Mouse (Mus musculus): ENCODE measurements around the gene Ankrd13a. TPM values are rescaled to one million over a fixed set of nuclear protein-coding genes. Genes with fewer than 3 reads are reported as not detected.

The Ankrd13a gene
- polyA plus RNA-seq, 1 experiment from 2014 or later: 58.3 TPM

DNA sequence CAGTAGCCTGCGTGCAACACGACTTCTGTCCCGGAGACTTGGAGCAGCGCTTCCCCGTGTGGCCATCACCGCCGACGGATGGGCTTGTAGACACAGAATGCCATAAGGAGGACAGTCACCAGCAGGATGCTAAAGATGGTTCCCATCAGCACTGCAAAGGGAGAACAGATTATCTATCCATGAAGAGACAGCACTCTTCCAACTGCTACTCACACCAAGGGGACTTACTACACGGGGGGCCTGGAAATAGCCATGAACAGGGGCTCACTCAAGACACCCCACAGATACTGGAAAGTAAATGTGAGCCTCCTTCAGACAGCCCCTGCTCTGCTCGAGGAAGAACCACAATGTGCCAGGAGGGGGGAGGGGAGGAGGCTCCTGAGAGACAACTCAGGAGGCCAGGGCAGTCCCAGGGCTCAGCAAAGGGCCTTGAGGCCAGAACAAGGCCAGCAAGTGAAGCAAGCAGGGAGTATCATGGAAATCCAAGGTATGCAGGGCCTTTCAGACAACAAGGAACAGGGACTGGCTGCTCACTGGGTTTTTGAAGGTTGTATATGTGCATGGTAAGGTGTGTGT lies 34.8 kb downstream of the Ankrd13a start:
- H3K4me3 ChIP-seq (ENCODE audit: low read depth, low read length): no peak overlapping the region
- ATAC-seq (replicated peaks; ENCODE audit: insufficient number of reproducible peaks, low FRiP score, low TSS enrichment, low read depth): no peak
- no peak overlapping the region for H3K27ac ChIP-seq (replicated peaks; ENCODE audit: low read depth, low read length)
- no peaks in the 10 kb centered on the region for H3K27me3 ChIP-seq (ENCODE audit: control insufficient read depth, insufficient read depth, low read length)
- H3K4me2 ChIP-seq (ENCODE audit: low read depth, low read length): no peak overlapping the region
- no peak for DNase-seq (ENCODE audit: low spot score)
- no peaks in the 10 kb centered on the region for H3K9me3 ChIP-seq (replicated peaks; ENCODE audit: control insufficient read depth, low read length)
- H3K36me3 ChIP-seq (replicated peaks; ENCODE audit: control insufficient read depth, insufficient read depth, low read depth, low read length): no peaks in the 10 kb centered on the region
- no peaks in the 10 kb centered on the region for H3K4me1 ChIP-seq (ENCODE audit: control insufficient read depth, insufficient read depth, low read length)
- no peak overlapping the region for H3K9ac ChIP-seq (replicated peaks; ENCODE audit: low read length)
- WGBS: 76% methylated on average over 10 of the region's 10 CpGs

GRCm38 (mm10) chr5:114809826-114810225 lies 35.3 kb downstream of the Ankrd13a start:
- Histone ChIP-seq H3K4me3 (ENCODE audit: low read depth, low read length) (no peak overlapping the region), H3K4me2 (ENCODE audit: low read depth, low read length) (no peak overlapping the region), H3K9me3 (replicated peaks; ENCODE audit: control insufficient read depth, low read length) (no peaks in the 10 kb centered on the region), H3K9ac (replicated peaks; ENCODE audit: low read length) (no peak overlapping the region), H3K27ac (replicated peaks; ENCODE audit: low read depth, low read length) (no peak overlapping the region), H3K36me3 (replicated peaks; ENCODE audit: control insufficient read depth, insufficient read depth, low read depth, low read length) (no peaks in the 10 kb centered on the region), H3K27me3 (ENCODE audit: control insufficient read depth, insufficient read depth, low read length) (no peaks in the 10 kb centered on the region), H3K4me1 (ENCODE audit: control insufficient read depth, insufficient read depth, low read length) (no peaks in the 10 kb centered on the region)
- WGBS: 86% methylated on average over 5 of the region's 5 CpGs
- no peak for DNase-seq (ENCODE audit: low spot score)
- ATAC-seq (replicated peaks; ENCODE audit: insufficient number of reproducible peaks, low FRiP score, low TSS enrichment, low read depth): no peak

DNA sequence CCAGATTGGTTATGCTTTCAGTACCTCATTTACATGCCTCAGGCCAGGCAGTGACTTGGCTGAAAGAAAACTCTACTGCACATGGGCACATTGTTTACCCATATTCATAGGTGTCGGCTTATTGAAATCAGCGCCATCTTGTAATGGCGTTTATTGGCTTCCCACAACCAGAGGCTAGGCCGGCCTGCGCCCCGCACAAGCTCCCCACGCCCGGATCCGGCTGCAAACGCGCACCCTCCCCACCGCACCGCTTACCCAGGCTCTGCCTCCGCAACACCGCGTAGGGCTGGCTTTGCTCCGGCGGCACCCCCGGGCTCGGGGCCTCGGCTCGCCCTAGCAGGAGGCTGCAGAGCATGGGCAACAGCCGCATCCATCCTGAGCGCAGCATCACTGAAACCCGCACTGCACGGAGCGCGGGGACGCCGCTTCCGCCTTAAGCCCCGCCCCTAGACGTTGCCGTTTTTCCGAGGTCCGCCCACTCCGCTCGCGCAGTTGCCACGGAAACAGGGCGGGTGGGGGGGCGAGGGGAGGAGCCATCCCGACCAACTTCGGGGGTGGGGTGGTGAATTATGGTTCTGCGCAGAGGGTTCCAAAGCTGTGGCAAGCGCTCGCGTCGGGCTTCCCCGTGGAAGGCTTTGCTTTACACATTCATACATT lies 39.2 kb downstream of the Ankrd13a start:
- Histone ChIP-seq H3K9ac (replicated peaks; ENCODE audit: low read length) (peak overlapping the region; percentile 92), H3K9me3 (replicated peaks; ENCODE audit: control insufficient read depth, low read length) (no peaks in the 10 kb centered on the region), H3K4me1 (ENCODE audit: control insufficient read depth, insufficient read depth, low read length) (no peaks in the 10 kb centered on the region), H3K4me2 (ENCODE audit: low read depth, low read length) (peak overlapping the region; percentile 59), H3K27me3 (ENCODE audit: control insufficient read depth, insufficient read depth, low read length) (no peaks in the 10 kb centered on the region), H3K36me3 (replicated peaks; ENCODE audit: control insufficient read depth, insufficient read depth, low read depth, low read length) (no peaks in the 10 kb centered on the region), H3K27ac (replicated peaks; ENCODE audit: low read depth, low read length) (peak overlapping the region; percentile 78), H3K4me3 (ENCODE audit: low read depth, low read length) (peak overlapping the region; percentile 93)
- ATAC-seq (replicated peaks; ENCODE audit: insufficient number of reproducible peaks, low FRiP score, low TSS enrichment, low read depth) (peak; percentile 92), DNase-seq (ENCODE audit: low spot score) (peak; percentile 91)
- under 1% methylated on average over 50 of the region's 50 CpGs for WGBS

DNA sequence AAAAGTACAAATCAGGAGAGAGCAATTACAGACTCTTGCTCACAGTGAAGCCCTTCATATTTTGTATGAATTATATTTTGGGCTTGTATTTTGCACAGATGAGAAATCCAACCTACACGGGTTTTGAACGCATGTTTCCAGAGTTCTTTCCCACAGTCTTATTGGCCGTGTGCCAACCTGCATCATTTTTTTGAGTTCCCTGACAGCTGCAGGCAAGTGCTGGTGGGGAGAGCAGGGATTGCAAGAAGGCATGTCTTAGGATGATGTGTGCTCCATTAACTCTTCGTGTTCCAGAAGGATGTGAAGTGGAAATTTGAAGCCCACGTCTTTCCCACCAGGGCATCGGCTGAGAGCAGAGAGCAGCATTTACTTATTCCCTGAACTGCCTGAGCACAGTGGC lies 42.1 kb downstream of the Ankrd13a start:
- Histone ChIP-seq H3K4me3 (ENCODE audit: low read depth, low read length) (no peak overlapping the region), H3K9me3 (replicated peaks; ENCODE audit: control insufficient read depth, low read length) (no peaks in the 10 kb centered on the region), H3K4me2 (ENCODE audit: low read depth, low read length) (no peak overlapping the region), H3K4me1 (ENCODE audit: control insufficient read depth, insufficient read depth, low read length) (no peaks in the 10 kb centered on the region), H3K36me3 (replicated peaks; ENCODE audit: control insufficient read depth, insufficient read depth, low read depth, low read length) (no peaks in the 10 kb centered on the region), H3K27ac (replicated peaks; ENCODE audit: low read depth, low read length) (no peak overlapping the region), H3K9ac (replicated peaks; ENCODE audit: low read length) (no peak overlapping the region), H3K27me3 (ENCODE audit: control insufficient read depth, insufficient read depth, low read length) (no peaks in the 10 kb centered on the region)
- ATAC-seq (replicated peaks; ENCODE audit: insufficient number of reproducible peaks, low FRiP score, low TSS enrichment, low read depth): no peak
- DNase-seq (ENCODE audit: low spot score): no peak
- 67% methylated on average over 6 of the region's 6 CpGs for WGBS

DNA sequence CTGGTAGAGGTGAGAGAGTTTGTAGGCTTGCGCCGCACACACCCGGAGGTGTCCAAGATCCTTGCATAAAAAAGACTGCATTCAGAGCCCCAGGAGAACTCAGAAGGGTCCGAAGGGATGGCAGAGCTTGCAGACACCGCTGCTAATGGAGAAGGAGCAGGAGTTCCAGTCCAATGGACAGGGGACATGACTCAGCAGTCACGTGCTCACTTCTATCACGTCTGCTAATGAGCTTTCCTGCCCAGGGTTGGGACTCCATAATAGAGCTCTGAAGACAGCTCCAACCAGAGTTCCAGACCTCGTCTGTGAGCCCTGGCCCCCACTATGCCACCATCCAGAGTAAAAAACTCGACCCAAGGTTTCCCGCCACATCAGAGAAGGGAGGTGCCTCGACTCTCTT lies 43.6 kb downstream of the Ankrd13a start:
- H3K27me3 ChIP-seq (ENCODE audit: control insufficient read depth, insufficient read depth, low read length): no peaks in the 10 kb centered on the region
- DNase-seq (ENCODE audit: low spot score) (no peak), ATAC-seq (replicated peaks; ENCODE audit: insufficient number of reproducible peaks, low FRiP score, low TSS enrichment, low read depth) (no peak)
- no peak overlapping the region for H3K27ac ChIP-seq (replicated peaks; ENCODE audit: low read depth, low read length)
- no peak overlapping the region for H3K4me3 ChIP-seq (ENCODE audit: low read depth, low read length)
- WGBS: 72% methylated on average over 10 of the region's 11 CpGs
- no peak overlapping the region for H3K4me2 ChIP-seq (ENCODE audit: low read depth, low read length)
- H3K9ac ChIP-seq (replicated peaks; ENCODE audit: low read length): no peak overlapping the region
- H3K9me3 ChIP-seq (replicated peaks; ENCODE audit: control insufficient read depth, low read length): no peaks in the 10 kb centered on the region
- no peaks in the 10 kb centered on the region for H3K4me1 ChIP-seq (ENCODE audit: control insufficient read depth, insufficient read depth, low read length)
- no peaks in the 10 kb centered on the region for H3K36me3 ChIP-seq (replicated peaks; ENCODE audit: control insufficient read depth, insufficient read depth, low read depth, low read length)

GRCm38 (mm10) chr5:114822796-114823688 lies 48.6 kb downstream of the Ankrd13a start, which contains the start of gene 1500011B03Rik:
TSS of gene 1500011B03Rik (minus strand) at chr5:114823468.
- peak within 1 kb of the TSS; percentile 81 for H3K4me3 ChIP-seq (ENCODE audit: low read depth, low read length)
- peak within 1 kb of the TSS; percentile 65 for H3K4me2 ChIP-seq (ENCODE audit: low read depth, low read length)
- H3K9ac ChIP-seq (replicated peaks; ENCODE audit: low read length): peak within 1 kb of the TSS; percentile 83
- no peaks in the 10 kb centered on the region for H3K4me1 ChIP-seq (ENCODE audit: control insufficient read depth, insufficient read depth, low read length)
- ATAC-seq (replicated peaks; ENCODE audit: insufficient number of reproducible peaks, low FRiP score, low TSS enrichment, low read depth) (peak; percentile 70), DNase-seq (ENCODE audit: low spot score) (peak; percentile 94)
- 7% methylated on average over 53 of the region's 53 CpGs for WGBS
- no peaks in the 10 kb centered on the region for H3K27me3 ChIP-seq (ENCODE audit: control insufficient read depth, insufficient read depth, low read length)
- H3K9me3 ChIP-seq (replicated peaks; ENCODE audit: control insufficient read depth, low read length): no peaks in the 10 kb centered on the region
- H3K36me3 ChIP-seq (replicated peaks; ENCODE audit: control insufficient read depth, insufficient read depth, low read depth, low read length): no peaks in the 10 kb centered on the region
- H3K27ac ChIP-seq (replicated peaks; ENCODE audit: low read depth, low read length): peak within 1 kb of the TSS; percentile 65

GRCm38 (mm10) chr5:114824197-114824596 lies 49.7 kb downstream of the Ankrd13a start:
- no peaks in the 10 kb centered on the region for H3K27me3 ChIP-seq (ENCODE audit: control insufficient read depth, insufficient read depth, low read length)
- H3K4me3 ChIP-seq (ENCODE audit: low read depth, low read length): no peak overlapping the region
- ATAC-seq (replicated peaks; ENCODE audit: insufficient number of reproducible peaks, low FRiP score, low TSS enrichment, low read depth): no peak
- peak; percentile 62 for DNase-seq (ENCODE audit: low spot score)
- H3K4me2 ChIP-seq (ENCODE audit: low read depth, low read length): no peak overlapping the region
- no peak overlapping the region for H3K9ac ChIP-seq (replicated peaks; ENCODE audit: low read length)
- H3K4me1 ChIP-seq (ENCODE audit: control insufficient read depth, insufficient read depth, low read length): no peaks in the 10 kb centered on the region
- H3K36me3 ChIP-seq (replicated peaks; ENCODE audit: control insufficient read depth, insufficient read depth, low read depth, low read length): no peaks in the 10 kb centered on the region
- no peaks in the 10 kb centered on the region for H3K9me3 ChIP-seq (replicated peaks; ENCODE audit: control insufficient read depth, low read length)
- no peak overlapping the region for H3K27ac ChIP-seq (replicated peaks; ENCODE audit: low read depth, low read length)
- WGBS: 16% methylated on average over 9 of the region's 9 CpGs
